Mouse (Mus musculus) embryonic facial prominence, embryonic 13.5 days (tissue): Measurements from ENCODE around the gene Cyp1a1. TPM values are rescaled to one million over a fixed set of nuclear protein-coding genes. Genes with fewer than 3 reads are reported as not detected.
"Not testable (repeated sequence)": the region's sequence is repeated elsewhere in the genome, so short reads cannot be mapped to it uniquely, and the experiment has no call there.

Experiments
- ATAC-seq: fragments of 200-750 bp; cut with Nextera tagmentation; 2 replicates; pipeline ENCODE4 v1.8.0; 2017; ENCODE audit warnings: low read depth; ENCODE audit not compliant: insufficient number of reproducible peaks, insufficient read depth, low FRiP score, low TSS enrichment
- H3K27ac ChIP-seq: fragments of 300-500 bp; sonication (generic); 2 replicates; pipeline ENCODE4 v1.5.1; 2015; ENCODE audit warnings: moderate library complexity, mild to moderate bottlenecking, inconsistent platforms
- H3K27me3 ChIP-seq: fragments of 300-500 bp; sonication (generic); 2 replicates; pipeline ENCODE4 v1.6.1; 2015; ENCODE audit warnings: mild to moderate bottlenecking, inconsistent platforms
- H3K36me3 ChIP-seq: fragments of 300-500 bp; sonication (generic); 2 replicates; pipeline ENCODE4 v1.6.1; 2015; ENCODE audit warnings: mild to moderate bottlenecking, inconsistent platforms
- H3K4me1 ChIP-seq: fragments of 300-500 bp; sonication (generic); 2 replicates; pipeline ENCODE4 v1.6.1; 2015; ENCODE audit warnings: inconsistent platforms
- H3K4me2 ChIP-seq: fragments of 300-500 bp; sonication (generic); 2 replicates; pipeline ENCODE4 v1.6.1; 2015; ENCODE audit warnings: moderate library complexity, mild to moderate bottlenecking, inconsistent platforms
- H3K4me3 ChIP-seq: fragments of 300-500 bp; sonication (generic); 2 replicates; pipeline ENCODE4 v1.5.1; 2015; ENCODE audit warnings: mild to moderate bottlenecking, inconsistent platforms
- H3K9ac ChIP-seq: fragments of 300-500 bp; sonication (generic); 2 replicates; pipeline ENCODE4 v1.6.1; 2015; ENCODE audit warnings: mild to moderate bottlenecking, inconsistent platforms
- H3K9me3 ChIP-seq: fragments of 300-500 bp; sonication (generic); 2 replicates; pipeline ENCODE4 v1.6.1; 2016; ENCODE audit warnings: inconsistent platforms
- WGBS: fragments of 180-500 bp; shearing (Covaris S2); methylation state at CpG from one replicate; pipeline ENCODE4 v1.1.7; 2015; ENCODE audit warnings: mixed read lengths; 5-methylcytosine and 5-hydroxymethylcytosine counted together
- polyA plus RNA-seq: library from polyadenylated mRNA; unstranded; fragments of >200 nt; fragmentation: Nextera tagmentation; extraction: Ambion mirVana; gene quantifications from 2 replicates; pipeline ENCODE4 v1.2.1, GENCODE M21; 2015

Cyp1a1 gene
- polyA plus RNA-seq, 1 experiment from 2014 or later = not detected

DNA sequence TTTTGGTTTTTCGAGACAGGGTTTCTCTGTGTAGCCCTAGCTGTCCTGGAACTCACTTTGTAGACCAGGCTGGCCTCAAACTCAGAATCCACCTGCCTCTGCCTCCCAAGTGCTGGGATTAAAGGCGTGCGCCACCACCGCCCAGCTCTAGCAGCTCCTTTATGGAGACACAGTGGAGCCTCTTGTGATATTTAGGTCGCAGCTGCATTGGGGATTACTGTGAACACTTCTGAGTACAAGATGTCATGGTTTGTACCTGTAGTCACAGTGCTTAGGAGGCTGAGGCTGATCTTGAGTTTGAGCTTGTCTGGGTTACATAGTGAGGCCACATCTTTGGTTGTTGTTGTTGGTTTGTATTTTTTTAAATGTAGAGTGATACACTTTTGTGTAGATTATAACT is 22.5 kb downstream of the Cyp1a1 start:
- ATAC-seq, H3K4me2 ChIP-seq, H3K27me3 ChIP-seq, H3K27ac ChIP-seq, H3K4me3 ChIP-seq, H3K9ac ChIP-seq, H3K9me3 ChIP-seq: not testable (repeated sequence)
- Histone ChIP-seq H3K4me1 (peaks cover 10% of the 10 kb centered on the region), H3K36me3 (peaks cover 32% of the 10 kb centered on the region)
- 89% methylated on average over 5 of the region's 5 CpGs for WGBS

DNA sequence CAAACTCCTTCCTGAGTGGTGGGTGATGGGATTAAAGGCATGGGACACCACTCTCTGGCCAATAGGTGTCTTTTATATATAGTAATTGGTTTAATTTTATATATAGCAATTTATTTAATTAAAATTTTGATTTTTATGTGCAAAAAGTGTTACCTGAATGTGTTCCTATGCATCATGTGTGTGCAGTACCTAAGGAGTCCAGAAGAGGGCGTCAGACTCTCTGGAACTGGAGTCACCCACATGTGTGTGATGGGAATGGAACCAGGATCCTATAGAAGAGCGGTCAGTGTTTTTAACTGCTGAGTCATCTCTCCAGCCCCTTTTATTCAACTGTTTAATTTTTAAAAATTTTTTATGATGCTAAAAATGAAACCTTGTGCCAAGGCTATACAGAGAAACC is 24.5 kb downstream of the Cyp1a1 start:
- ATAC-seq = no peak
- Histone ChIP-seq H3K27ac (no peak overlapping the region), H3K4me2 (no peak overlapping the region), H3K36me3 (peaks cover 49% of the 10 kb centered on the region), H3K4me1 (peaks cover 10% of the 10 kb centered on the region), H3K27me3 (no peaks in the 10 kb centered on the region), H3K9ac (no peak overlapping the region), H3K9me3 (no peaks in the 10 kb centered on the region), H3K4me3 (no peak overlapping the region)
- WGBS = 81% methylated on average over 2 of the region's 2 CpGs

DNA sequence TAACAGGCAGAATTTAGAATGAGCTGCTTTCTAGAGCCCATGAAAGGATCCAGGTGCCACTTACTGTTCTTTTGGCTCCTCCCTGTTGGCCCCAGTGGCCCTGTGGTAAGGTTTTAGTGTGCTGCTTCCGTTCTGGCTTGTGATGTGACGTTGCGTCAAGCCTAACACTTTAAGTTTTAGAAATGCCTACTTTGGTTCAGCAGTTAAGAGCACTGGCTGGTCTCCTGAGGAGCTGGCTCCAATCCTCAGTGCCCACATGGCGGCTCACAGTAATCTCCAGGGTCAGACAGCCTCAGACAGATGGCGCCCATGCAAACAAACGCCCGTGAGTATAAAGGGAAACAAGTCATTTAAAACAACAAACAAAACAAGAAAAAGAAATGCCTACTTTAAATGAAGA is 30.7 kb downstream of the Cyp1a1 start:
- peaks cover 69% of the 10 kb centered on the region for H3K36me3 ChIP-seq
- H3K9me3 ChIP-seq = no peaks in the 10 kb centered on the region
- 92% methylated on average over 7 of the region's 7 CpGs for WGBS
- no peak overlapping the region for H3K4me3 ChIP-seq
- H3K27me3 ChIP-seq = no peaks in the 10 kb centered on the region
- no peak overlapping the region for H3K9ac ChIP-seq
- H3K4me1 ChIP-seq = no peaks in the 10 kb centered on the region
- no peak overlapping the region for H3K4me2 ChIP-seq
- no peak overlapping the region for H3K27ac ChIP-seq
- ATAC-seq = no peak

DNA sequence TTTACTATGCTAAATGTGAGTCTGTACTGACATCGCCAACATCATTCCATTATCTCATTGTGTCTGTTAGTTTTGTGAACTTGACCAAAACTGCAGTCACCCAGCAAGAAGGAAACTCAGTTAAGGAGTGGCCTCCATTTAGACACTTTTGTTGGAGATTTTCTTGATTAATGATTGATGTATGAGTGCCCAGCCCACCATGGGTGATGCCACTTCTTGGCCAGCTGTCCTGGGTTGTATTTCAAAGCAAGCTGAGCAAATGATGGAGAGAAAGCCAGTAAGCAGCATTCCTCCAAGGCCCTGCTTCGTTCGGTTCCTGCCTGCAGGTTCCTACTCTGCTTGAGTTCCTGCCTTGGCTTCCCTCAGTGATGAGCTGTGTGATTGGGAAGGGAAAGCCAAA is 33.0 kb downstream of the Cyp1a1 start:
- no peak overlapping the region for H3K4me2 ChIP-seq
- WGBS = 87% methylated on average over 3 of the region's 3 CpGs
- no peak overlapping the region for H3K27ac ChIP-seq
- H3K4me3 ChIP-seq = no peak overlapping the region
- no peak for ATAC-seq
- no peak overlapping the region for H3K9ac ChIP-seq
- no peaks in the 10 kb centered on the region for H3K4me1 ChIP-seq
- H3K9me3 ChIP-seq = no peaks in the 10 kb centered on the region
- H3K27me3 ChIP-seq = no peaks in the 10 kb centered on the region
- peaks cover 53% of the 10 kb centered on the region for H3K36me3 ChIP-seq

DNA sequence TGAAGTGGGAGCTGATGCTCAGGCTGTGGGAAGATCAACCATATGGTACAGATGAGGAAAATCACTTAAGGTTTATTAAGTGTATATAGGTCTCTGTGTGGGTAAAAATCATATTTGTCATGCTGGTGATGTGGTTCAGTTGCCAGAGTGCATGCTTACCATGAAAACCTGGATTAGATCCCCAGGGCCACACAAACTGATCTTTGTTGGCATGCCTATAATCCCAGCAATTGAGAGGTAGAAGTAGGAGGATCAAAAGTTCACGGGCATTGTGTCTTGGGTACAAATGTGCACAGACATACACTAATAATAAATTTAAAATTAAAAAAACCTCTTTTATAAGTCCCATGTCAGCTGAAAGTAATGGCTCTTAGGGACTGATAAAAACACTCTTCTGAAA is 34.6 kb downstream of the Cyp1a1 start:
- 80% methylated on average over 1 of the region's 1 CpGs for WGBS
- Histone ChIP-seq H3K36me3 (peaks cover 54% of the 10 kb centered on the region), H3K4me1 (no peaks in the 10 kb centered on the region), H3K9ac (no peak overlapping the region), H3K4me3 (no peak overlapping the region), H3K4me2 (no peak overlapping the region), H3K27me3 (no peaks in the 10 kb centered on the region), H3K9me3 (no peaks in the 10 kb centered on the region), H3K27ac (no peak overlapping the region)
- no peak for ATAC-seq

DNA sequence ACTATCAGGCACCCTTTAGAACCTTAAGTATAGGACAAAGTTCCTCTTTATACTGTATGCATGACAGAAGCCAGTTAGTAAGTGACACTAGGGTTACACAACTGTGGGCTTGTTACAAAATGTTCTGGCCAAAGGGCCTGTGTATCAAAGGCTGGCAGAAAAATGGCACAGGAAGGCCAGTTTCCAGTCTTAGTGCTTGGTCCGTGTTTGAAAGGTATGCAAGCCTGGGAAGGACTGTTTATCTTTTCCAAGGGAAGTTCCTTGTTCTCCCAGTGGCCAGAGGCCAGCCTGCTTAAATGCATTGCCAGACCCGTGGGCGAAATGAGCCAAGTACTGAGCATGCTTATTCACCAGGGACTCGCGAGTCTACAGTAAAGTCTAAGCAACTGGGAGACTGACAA is 35.6 kb downstream of the Cyp1a1 start:
- Histone ChIP-seq H3K4me3 (no peak overlapping the region), H3K4me1 (no peaks in the 10 kb centered on the region), H3K27me3 (no peaks in the 10 kb centered on the region), H3K36me3 (peaks cover 55% of the 10 kb centered on the region), H3K27ac (no peak overlapping the region), H3K9ac (no peak overlapping the region), H3K4me2 (no peak overlapping the region), H3K9me3 (no peaks in the 10 kb centered on the region)
- no peak for ATAC-seq
- WGBS = 80% methylated on average over 5 of the region's 5 CpGs

DNA sequence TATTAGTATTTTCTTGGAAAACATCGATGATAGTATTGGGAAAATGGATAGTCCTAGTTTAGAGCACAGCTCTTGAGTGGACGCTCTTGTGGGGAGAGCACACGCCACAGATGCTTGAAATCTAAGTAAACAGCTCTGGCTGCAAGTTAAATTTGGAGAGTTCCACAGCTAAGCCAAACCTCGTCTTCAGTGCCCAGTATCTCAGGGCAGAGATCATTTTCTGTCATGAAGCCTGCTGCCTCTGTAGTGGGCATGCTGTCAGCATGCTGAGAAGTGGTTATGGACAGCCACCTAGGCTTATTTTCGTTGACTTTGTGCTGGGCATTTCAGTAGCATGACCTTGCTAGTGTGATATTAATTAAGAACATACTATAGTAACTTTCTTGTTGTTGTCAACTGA is 36.1 kb downstream of the Cyp1a1 start:
- ATAC-seq = no peak
- H3K4me2 ChIP-seq = no peak overlapping the region
- H3K9me3 ChIP-seq = no peaks in the 10 kb centered on the region
- H3K27me3 ChIP-seq = no peaks in the 10 kb centered on the region
- peaks cover 51% of the 10 kb centered on the region for H3K36me3 ChIP-seq
- WGBS = 82% methylated on average over 5 of the region's 5 CpGs
- no peak overlapping the region for H3K4me3 ChIP-seq
- H3K9ac ChIP-seq = no peak overlapping the region
- no peak overlapping the region for H3K27ac ChIP-seq
- H3K4me1 ChIP-seq = no peaks in the 10 kb centered on the region

DNA sequence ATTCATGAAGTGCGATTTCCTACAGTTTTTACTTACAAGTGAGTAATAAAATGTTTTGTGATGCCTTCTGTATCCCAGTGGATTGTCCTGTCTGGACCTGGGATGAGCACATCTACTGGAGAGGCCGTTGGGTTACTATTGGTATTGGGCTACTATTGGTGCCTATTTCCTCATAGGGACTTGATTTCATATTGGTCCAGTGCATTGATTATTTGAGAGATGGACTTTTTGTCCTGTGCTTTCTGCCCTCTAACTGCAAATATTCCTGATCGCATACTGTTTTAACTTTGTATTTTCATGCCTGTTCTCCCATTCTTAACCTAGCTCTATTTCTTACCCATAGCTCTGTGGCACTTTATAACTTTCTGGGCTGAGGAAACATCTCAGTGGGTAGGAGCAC is 37.0 kb downstream of the Cyp1a1 start:
- H3K27ac ChIP-seq = no peak overlapping the region
- no peaks in the 10 kb centered on the region for H3K9me3 ChIP-seq
- H3K27me3 ChIP-seq = no peaks in the 10 kb centered on the region
- 98% methylated on average over 3 of the region's 3 CpGs for WGBS
- ATAC-seq = no peak
- no peak overlapping the region for H3K4me3 ChIP-seq
- no peak overlapping the region for H3K4me2 ChIP-seq
- H3K4me1 ChIP-seq = no peaks in the 10 kb centered on the region
- peaks cover 52% of the 10 kb centered on the region for H3K36me3 ChIP-seq
- H3K9ac ChIP-seq = no peak overlapping the region

DNA sequence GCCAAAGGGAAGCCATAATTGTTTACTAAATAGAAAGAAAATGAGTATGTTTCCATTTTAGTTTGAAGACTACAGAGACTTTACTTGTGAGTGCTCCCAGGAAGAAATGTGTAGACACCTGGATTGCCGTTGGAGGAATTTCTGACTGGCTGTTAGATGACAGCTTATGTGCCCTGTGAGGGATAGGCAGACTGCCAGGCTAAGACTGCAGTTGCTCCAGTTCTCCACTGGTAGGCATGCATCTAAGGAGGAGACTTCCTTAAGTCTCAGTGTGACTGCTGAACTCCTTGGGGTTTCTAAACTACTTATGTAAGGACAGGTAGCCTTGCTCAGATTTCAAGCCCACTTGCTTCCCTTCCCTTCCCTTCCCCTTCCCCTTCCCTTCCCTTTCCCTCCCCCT is 40.6 kb downstream of the Cyp1a1 start:
- Histone ChIP-seq H3K36me3 (peaks cover 47% of the 10 kb centered on the region), H3K9ac (no peak overlapping the region), H3K27ac (no peak overlapping the region), H3K27me3 (no peaks in the 10 kb centered on the region), H3K9me3 (no peaks in the 10 kb centered on the region), H3K4me2 (no peak overlapping the region), H3K4me3 (no peak overlapping the region), H3K4me1 (no peaks in the 10 kb centered on the region)
- no peak for ATAC-seq
- 90% methylated on average over 1 of the region's 1 CpGs for WGBS

DNA sequence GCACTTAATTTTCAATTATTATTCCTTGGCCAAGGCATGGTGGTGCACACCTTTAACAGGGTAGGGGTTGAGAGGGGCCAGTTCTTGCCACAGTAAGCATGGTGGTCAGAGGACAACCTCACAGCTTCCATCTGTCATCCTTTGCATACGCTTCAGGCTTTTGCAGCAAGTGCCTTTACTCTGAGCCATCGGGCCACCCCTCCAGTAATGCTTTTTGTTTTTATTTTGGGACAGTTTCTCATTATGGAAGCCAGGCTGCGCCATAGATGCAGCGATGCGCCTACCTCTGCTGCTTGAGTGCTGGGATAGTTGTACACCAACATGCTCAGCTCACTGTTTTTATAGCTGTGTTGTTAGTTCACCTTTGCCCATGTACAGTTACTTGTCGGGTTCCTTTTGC is 45.9 kb downstream of the Cyp1a1 start:
- H3K9ac ChIP-seq = no peak overlapping the region
- no peak overlapping the region for H3K4me3 ChIP-seq
- no peak for ATAC-seq
- H3K9me3 ChIP-seq = no peaks in the 10 kb centered on the region
- no peak overlapping the region for H3K27ac ChIP-seq
- no peaks in the 10 kb centered on the region for H3K27me3 ChIP-seq
- 93% methylated on average over 6 of the region's 6 CpGs for WGBS
- peaks cover 38% of the 10 kb centered on the region for H3K36me3 ChIP-seq
- H3K4me2 ChIP-seq = no peak overlapping the region
- H3K4me1 ChIP-seq = no peaks in the 10 kb centered on the region

DNA sequence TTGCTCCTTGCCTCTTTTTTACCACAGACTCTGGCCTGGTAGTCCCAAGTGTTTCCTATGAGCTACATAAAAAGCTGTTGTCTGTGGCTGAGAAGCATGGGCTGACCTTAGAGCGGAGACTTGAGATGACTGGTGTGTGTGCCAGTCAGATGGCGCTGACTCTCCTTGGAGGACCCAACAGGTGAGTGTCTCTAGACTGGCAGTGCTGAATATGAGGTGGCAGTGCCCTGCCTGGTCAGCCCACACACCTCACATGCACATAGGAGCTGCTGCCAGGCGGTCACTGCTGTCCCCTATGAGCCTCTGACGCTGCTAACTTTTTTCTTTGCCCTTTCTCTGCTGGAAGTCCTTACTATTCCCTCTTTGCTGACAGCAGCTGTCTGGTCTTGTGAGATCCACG is 52.1 kb downstream of the Cyp1a1 start:
- no peaks in the 10 kb centered on the region for H3K27me3 ChIP-seq
- H3K9ac ChIP-seq = no peak overlapping the region
- H3K4me2 ChIP-seq = no peak overlapping the region
- no peaks in the 10 kb centered on the region for H3K9me3 ChIP-seq
- ATAC-seq = no peak
- 93% methylated on average over 5 of the region's 5 CpGs for WGBS
- H3K36me3 ChIP-seq = peaks cover 51% of the 10 kb centered on the region
- no peak overlapping the region for H3K27ac ChIP-seq
- H3K4me1 ChIP-seq = no peaks in the 10 kb centered on the region
- no peak overlapping the region for H3K4me3 ChIP-seq

DNA sequence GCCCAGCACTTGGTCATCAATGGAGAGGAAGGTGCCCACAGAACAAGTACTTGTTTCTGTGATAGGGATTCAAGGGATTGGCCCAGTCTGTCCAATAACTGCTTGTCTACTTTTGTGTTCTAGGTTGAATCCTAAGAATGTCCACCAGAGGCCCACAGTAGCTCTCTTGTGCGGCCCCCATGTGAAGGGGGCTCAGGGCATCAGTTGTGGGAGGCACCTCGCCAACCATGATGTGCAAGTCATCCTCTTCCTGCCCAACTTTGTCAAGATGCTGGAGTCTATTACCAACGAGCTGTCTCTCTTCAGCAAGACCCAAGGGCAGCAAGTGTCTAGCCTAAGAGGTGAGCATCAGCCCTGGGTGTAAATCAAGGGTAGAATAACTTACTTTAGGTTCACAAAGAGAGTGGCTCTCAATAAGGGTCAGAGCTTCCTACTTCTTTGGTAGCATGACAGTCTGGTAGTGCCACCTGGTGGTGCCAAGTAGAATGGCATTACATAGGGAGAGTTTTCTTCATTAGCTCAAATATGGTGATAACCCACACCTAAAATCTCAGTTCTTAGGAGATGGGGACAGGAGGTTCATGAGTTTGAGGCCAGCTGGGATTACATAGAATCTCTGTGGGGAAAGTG is 56.8 kb downstream of the Cyp1a1 start:
- Histone ChIP-seq H3K27ac (no peak overlapping the region), H3K4me3 (no peak overlapping the region), H3K27me3 (no peaks in the 10 kb centered on the region), H3K4me1 (no peaks in the 10 kb centered on the region), H3K9me3 (no peaks in the 10 kb centered on the region), H3K9ac (no peak overlapping the region), H3K36me3 (peaks cover 85% of the 10 kb centered on the region), H3K4me2 (no peak overlapping the region)
- 73% methylated on average over 3 of the region's 3 CpGs for WGBS
- no peak for ATAC-seq

DNA sequence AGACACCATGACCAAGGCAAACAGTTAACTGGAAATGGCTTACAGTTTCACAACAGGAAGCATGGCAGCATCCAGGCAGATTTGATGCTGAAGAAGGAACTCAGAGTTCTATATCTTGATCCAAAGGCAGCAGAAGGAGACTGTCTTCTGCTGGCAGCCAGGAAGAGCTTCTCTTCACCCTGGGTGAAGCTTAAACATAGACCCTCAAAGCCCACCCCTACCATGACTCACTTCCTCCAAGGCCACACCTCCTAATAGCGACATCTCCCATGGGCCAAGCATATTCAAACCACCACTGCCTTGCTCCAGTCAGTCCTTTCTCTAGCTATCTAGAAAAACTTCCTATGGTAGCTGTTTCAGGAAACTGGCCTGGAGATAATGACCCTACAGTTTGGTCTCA is 59.3 kb downstream of the Cyp1a1 start:
- WGBS = 81% methylated on average over 1 of the region's 1 CpGs
- H3K4me1 ChIP-seq = no peaks in the 10 kb centered on the region
- ATAC-seq = no peak
- H3K4me3 ChIP-seq = no peak overlapping the region
- no peaks in the 10 kb centered on the region for H3K27me3 ChIP-seq
- H3K27ac ChIP-seq = no peak overlapping the region
- peaks cover 86% of the 10 kb centered on the region for H3K36me3 ChIP-seq
- no peak overlapping the region for H3K4me2 ChIP-seq
- no peaks in the 10 kb centered on the region for H3K9me3 ChIP-seq
- H3K9ac ChIP-seq = no peak overlapping the region
